Mouse (Mus musculus) CD4-positive, CD25-positive, alpha-beta regulatory T cell, adult 2 months (primary cell): ENCODE data around the gene Ppp1r1c.

ENCODE experiments used
- DNase-seq: peaks from one replicate; pipeline ENCODE4 v3.0.0-alpha.2; 2012; ENCODE audit warnings: low read depth, low spot score

Ppp1r1c gene

GRCm38 (mm10) chr2:79707575-79707974 is at the start of gene Ppp1r1c:
Gene Ppp1r1c (plus strand): TSS chr2:79707780.
- no peak for DNase-seq

DNA sequence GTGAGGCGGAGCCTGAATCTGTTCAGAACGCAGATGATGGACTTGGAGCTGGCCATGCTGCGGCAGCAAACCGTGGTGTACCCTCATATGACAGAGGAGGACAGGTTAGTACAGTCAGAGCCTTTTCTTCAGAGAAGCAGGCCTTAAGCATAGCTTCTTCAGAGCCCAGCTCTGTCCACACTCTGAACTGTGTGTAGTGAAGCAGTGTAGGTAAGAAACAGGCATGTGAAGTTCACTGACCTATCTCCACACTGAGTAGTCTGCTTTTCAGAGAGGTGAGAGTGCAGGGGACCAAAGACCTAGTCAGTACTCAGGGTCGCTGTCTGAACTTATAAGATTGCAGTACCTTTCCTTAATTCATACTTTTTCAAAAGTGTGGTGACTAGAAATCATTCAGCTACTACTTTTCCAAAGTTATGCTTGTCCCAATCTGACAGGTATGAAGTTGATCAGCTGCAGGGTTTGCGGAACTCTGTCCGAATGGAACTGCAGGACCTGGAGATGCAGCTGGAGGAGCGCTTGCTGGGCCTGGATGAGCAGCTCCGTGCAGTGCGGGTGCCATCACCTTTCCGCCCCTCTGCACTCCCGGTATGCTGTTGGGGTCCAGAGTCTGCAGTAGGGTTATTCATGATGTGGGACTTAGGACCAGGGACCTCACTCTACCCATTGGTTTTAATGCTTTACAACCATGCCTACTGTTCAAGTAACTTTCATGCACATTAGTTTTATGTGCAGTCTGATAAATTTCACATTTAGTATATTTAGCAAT is 47.0 kb upstream of the Ppp1r1c start:
- no peak for DNase-seq

GRCm38 (mm10) chr2:79661486-79662104 is 46.0 kb upstream of the Ppp1r1c start:
- no peak for DNase-seq

GRCm38 (mm10) chr2:79664532-79665286 is 42.9 kb upstream of the Ppp1r1c start:
- DNase-seq, result no peak

GRCm38 (mm10) chr2:79665492-79665891 is 42.1 kb upstream of the Ppp1r1c start:
- no peak for DNase-seq

- no peak for DNase-seq
Measured at GRCm38 (mm10) chr2:79675266-79675665, 32.3 kb upstream of the Ppp1r1c start.

- no peak for DNase-seq
Measured at GRCm38 (mm10) chr2:79677663-79678257, 29.8 kb upstream of the Ppp1r1c start.

DNA sequence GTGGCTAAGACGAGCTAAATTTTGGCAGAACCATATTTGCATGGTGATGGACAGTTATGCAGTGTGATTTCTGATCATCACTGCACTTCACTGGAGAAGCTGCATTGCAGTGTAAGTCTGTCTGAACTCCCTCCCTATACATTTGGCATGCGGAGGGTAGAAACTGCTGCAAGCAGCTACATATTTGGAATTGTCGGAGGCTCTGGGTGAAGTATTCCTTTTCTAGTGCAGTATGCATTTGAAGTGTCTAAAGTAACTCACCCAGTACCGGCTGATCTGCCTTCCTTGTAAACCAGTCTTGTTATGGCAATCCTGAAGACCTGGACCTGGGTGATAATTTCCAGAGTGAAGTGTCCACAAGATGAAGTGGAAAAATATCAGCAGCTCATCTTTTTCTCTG is 25.9 kb upstream of the Ppp1r1c start:
- DNase-seq, result no peak

DNA sequence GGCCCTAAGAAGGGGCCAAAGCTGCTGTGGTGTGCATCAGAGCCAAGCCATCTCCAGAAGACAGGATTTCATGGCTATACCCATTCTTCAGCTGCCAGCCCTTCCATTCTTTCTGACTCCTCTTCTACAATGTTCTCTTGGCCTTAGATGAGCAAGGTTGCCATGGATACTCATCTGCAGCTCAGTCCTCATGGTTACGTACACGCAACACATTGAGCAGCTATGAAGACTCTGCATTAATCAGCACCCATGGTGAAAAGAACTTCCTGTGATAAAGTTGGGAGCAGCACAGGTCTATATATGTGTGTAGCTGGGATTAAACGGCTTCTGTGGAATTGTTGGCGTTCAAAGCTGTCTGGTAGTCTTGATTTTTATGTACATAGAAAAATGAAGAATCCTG is 24.3 kb upstream of the Ppp1r1c start:
- no peak for DNase-seq

- DNase-seq, result no peak
Measured at GRCm38 (mm10) chr2:79690838-79691237, 16.7 kb upstream of the Ppp1r1c start.

- no peak for DNase-seq
Measured at GRCm38 (mm10) chr2:79695190-79695589, 12.4 kb upstream of the Ppp1r1c start.

DNA sequence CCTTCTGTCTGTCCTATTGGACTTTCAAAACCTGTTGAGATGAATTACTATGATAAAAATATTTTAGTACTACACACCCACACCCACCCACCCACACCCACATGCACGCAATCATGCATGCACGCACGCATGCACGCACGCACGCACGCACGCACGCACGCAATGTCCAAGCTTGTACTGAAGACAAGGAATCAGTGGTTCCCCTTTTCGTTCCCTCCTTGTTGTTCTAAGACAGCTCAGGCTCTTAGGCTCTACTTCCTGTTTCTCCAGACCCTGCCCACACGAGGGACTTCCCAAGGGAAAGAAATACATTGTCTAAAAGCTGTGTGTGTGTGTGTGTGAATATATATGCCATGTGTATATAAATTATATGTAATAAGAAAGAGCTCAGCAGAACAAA is 11.6 kb upstream of the Ppp1r1c start:
- DNase-seq, result no peak

DNA sequence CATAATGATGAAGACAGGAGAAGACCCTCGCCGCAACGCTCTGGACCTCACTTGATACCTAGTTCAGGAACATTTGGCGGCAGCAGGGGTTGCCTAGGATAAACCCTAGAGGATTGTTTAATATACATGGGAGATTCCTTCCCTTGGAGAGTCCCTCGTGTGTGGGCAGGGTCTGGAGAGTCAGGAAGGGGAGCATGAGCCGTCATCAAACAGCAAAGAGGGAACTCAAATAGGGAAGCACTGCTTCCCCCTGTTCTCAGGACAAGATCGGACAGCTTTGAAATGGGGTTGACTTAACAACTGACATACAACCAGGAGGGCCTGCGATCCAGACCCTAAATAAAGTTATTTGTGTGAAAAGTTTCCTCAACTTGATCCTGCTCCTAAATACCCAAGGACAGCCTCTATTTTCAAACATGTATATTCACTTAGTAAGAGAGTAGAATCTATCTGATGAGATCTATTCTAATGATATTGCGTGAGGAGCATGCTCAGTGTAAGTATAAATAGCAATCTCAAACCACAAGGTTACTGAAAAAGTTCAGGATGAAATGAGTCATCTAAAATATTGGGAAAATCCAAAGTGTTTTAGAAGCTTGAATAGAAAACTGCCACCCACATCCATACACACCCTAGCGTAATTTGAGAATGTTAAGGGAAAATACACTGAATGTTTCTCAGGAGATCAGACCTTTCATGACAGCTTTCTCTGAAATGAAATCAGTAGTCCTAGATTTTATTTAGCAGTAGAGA is 10.9 kb upstream of the Ppp1r1c start:
- DNase-seq, result no peak

DNA sequence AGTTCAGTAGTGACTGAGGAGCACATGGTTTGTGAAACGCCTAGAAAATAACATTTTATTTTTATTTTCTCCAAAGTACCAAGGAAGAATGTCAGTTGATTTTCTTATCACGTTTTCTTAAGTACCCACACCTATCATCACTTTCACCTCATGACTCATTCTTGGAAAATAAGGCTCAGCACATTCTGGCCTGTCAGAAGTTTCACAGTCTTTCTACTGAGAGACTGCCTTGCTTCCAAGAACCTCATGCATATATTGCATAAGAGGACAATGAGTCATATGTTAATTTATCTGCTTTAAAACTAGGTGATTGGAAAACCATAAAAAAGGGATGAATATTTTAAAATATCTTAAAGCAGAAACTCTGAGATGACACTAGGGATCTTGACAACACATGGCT is 9.4 kb upstream of the Ppp1r1c start:
- DNase-seq, result peak; percentile 5

DNA sequence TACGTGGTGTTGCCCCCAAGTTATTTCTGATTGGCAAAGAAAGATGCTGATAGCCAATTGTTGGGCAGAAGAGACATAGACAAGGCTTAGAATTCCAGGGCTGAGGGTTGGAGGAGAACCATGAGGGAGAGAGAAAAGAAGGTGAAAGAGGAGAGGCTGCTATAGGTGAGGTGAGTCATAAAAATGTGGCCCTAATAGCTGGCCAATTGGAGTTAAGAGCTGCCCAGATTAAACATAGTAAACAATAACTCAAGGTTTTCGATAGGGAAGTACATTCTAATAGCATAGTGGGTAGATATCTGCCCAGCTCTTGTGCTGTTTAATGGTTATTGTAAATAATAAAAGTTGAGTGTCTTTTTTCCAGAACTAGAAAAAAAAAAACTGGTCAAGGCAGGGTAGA is 2.8 kb upstream of the Ppp1r1c start:
- DNase-seq, result no peak

DNA sequence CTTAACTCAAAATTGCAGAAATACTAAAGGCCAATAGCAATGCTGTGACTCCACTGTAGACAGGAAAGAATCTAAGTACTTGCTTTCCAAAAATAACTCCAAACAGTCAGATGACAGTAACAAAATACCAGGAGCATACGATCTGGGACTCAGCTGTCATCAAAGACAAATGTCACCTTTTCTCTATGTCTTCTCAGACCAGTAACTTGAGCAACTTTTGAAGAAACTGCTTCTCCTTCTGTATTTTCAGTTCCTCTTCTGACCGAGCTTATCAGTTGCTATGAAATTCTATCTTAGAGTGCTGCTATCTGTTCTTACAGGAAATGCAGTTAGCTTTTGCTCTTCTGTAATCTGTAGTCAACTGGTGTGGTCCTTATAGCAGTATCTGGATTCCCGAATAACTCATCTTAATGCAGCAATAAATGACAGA is 6.1 kb downstream of the Ppp1r1c start:
- DNase-seq, result no peak

DNA sequence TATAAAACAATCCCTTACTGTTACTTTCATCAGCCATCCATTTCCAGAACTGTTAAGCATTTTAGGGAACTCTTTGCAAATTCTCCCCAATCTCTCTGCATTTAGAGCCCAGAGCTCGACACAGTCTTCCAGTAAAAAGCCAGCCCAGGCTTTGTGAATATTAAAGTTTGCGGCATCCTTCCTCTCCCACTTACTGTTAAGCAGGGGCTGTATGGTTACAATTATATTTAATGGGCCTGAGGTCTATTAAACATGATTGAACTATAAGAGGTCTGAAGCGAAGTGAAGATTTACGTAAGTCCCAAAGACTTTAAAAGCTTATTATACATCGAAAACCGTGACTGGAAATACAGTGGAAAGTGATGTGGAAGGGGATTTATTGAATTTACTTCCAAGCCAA is 7.2 kb downstream of the Ppp1r1c start:
- DNase-seq, result no peak

- no peak for DNase-seq
Measured at GRCm38 (mm10) chr2:79715925-79716324, 8.3 kb downstream of the Ppp1r1c start.

GRCm38 (mm10) chr2:79717846-79718245 is 10.3 kb downstream of the Ppp1r1c start:
- no peak for DNase-seq

DNA sequence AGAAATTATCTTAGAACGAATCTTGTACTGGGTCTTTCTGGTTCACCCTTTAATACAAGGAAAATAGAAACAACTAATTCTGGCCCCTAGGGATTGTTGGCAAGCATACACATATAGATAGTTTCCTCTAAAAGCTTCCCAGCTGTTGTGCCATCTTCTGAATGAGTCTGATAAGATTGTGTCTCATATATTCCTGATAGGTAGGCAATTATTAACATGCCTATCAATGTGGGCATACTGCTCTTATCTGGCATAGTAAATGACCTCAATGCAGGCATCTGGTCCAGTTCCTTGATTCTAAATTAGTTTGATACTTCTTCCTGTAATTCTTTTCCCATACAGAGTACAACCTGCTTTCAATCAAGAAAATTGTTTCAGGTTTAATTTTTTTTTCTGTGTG is 14.8 kb downstream of the Ppp1r1c start:
- DNase-seq, result no peak

DNA sequence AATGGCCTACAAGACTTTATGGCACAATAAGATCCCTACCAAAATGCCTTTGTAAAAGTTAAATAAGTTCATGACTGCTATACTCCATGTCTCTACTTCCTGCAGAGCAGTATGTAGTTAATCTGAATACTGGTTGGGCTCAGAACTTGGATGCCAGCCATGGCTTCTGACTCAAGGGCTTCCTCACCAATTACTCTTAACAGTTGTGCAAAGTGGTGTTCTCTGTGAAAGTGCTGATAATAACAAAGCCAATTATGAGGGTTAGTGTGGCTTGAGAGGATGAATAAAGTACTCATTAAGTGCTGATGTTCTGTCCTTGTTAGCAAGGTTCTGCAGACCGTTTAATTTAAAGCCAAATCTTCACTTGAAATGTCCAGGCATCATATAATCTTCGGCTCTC is 31.4 kb downstream of the Ppp1r1c start:
- DNase-seq, result no peak

DNA sequence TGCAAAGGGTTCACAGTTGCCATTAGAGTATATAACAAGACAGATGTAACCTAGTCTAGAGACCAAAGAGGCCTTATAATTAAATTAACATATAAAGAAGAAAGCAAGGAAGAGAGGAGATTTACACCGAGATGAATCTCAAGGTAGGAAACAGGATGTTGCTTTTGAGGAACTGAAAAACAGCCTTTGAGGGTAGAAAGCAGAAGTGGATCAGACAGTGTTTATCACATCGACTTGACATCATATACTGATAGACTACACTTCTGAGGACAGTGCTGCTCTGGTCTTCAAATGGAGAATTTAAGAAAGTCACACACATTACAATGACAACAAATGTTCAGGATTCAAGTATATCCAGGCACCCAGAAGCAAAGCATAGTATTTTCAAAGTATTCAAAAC is 34.4 kb downstream of the Ppp1r1c start:
- no peak for DNase-seq
